Mouse (Mus musculus) spleen, postnatal 14 days (tissue): ENCODE measurements around the gene Fhit.

Experiments used
- DNase-seq, 2 experiments: peaks; one replicate each; pipeline ENCODE4 v3.0.0; 2021 to 2022; ENCODE audit warnings: low spot score in 2 of 2

The Fhit gene

DNA sequence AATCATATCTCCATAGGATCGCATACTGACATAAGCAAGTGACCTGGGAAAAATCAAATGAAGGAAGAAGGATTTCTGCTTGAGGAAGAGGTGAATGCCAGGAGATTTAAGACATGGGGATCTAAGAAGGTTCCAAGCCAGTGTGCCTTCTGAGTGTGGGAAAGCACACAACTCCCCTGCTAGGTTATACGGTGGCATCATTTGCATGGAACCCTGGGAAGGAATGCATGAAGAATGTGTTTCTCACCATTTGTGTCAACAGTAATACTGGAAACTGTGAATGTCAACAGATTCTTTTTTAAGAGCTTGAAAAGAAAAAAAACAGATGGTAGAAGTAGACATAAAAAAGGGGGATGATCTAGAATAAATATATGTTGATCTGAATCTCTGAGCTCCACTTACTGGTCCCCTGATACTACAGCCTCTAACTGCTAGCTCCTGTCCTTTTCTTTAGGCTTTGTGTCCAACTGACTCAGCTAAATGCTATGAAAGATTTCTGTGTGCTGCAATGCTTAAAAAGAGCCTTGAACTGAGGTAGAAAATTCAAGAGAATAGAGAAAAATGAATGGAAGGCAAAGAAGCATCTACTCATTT, 1473.1 kb downstream of the Fhit start:
- DNase-seq = no peak

DNA sequence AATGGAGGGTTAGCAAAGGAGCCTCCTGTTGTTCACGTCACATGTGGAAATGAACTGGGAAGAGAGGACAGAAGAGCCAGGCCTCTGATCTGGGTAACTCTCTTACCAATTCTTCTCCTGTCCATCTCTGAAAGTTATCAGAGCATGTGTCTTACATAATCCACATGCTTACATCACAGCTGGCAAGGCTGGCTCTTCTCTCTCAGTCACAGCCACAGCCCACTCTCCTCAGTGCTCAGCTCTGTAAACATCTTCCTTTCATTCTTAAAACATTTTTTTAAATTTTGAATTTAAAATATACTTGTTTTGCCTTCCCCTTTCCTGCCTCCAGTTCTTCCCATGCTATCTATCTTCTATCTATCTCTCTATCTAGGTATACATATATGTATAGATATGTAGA, 1477.5 kb downstream of the Fhit start:
- no peak for DNase-seq

DNA sequence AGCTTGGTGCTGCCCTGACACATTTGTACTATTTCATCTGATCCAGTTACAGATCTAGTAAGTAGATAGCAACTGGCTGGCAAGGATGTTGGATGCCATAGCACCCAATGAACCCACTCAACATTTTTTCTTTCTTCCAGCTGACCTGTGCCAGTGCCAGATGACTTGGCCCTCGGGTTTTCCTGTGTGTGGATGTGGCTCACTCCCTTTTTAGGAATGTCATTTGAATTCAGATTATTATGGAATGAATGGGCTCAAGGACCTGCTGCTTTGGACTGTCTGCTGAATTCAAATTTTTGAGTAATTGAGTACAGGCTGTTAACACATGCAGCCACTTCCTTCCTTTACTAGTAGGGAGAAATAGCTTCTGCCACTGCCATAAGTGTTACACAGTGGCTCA, 1489.1 kb downstream of the Fhit start:
- no peak for DNase-seq

DNA sequence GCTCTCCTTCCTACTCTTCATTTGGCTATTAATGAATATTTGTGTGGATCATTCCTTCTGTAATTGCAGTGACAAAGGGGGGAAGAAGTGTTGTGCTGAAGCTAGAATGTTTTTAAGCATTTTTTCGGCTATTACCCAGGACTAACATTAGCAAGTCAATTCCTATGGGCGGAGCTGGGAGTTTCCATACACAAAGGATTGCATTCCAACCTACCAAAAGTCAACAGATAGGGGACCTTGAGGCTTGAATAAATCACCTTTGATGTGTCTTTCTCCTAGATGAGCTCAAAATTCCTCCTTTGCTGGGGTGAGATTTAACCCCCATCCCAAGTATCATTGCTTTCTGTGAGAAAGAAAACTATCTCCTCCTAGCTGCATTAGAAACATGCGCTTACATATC, 1490.1 kb downstream of the Fhit start:
- DNase-seq = no peak

GRCm38 (mm10) chr14:9669766-9670165, 1492.1 kb downstream of the Fhit start:
- DNase-seq = no peak

- DNase-seq = no peak
Measured at GRCm38 (mm10) chr14:9658445-9658844, 1503.4 kb downstream of the Fhit start.

DNA sequence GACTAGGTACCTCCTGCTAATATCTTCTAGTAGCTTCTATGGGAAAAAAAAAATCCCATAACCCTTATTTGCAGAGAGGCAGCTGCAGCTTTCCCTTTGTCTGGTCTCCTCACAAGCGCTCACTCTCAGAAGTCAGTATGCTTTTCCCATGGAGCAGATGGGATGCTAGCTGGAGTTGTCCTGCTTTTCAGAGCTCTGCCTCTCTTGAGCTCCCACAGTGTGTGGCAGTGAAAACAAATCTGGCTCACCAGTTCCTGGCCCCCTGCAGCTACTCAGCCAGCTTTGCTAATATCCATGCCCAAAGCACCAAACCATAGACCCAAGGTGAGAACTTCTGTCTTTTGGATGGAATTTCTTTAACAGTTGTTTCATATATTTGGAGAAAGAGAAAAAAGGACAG, 1510.4 kb downstream of the Fhit start:
- no peak for DNase-seq

GRCm38 (mm10) chr14:9648416-9648815, 1513.4 kb downstream of the Fhit start:
- DNase-seq = no peak

- no peak for DNase-seq
Measured at GRCm38 (mm10) chr14:9646233-9646632, 1515.6 kb downstream of the Fhit start.

DNA sequence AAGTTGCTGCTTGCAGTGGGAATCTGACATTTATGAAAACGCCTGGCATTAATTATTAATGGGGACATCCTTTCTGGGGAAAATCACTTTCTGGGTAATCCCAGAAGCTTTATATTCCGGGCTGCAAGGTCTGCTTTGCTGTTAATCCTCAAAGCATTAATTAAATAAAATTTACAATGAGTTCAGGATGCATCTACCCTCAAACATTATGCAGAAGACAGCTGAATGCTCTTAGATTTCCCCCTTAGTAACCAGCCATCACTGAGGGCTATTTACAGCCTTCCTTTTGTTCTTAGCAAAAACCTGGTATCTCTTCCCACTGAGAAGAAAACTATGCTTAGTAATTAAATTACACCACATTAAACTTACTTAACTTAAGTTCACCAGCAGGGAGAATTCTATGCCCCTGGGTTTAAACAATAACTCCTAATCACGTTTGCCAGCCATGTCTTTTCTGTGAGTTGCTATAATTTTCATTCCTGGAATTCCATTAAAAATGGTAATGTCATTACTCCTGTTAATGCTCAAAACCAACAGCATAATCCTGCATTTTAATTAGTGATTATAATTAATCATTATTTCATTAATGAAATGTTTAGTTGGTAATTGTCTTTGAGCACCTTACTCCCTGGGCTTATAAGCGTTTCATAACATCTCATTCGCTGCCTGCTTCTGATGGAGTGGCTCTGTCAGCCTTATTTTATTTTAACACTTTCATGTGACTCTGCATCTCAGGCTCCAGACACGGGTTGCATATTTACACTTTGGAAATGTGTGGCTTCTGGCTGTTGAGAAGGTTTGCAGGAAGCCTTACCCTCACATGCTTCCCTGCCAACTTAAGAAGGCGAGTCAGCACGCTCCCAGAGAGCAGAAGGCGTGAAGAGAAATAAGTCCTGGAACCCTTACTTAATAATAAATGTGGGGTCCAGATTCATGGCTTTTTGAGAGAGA, 1517.3 kb downstream of the Fhit start:
- DNase-seq = no peak

- DNase-seq = no peak
Measured at GRCm38 (mm10) chr14:9643700-9644099, 1518.1 kb downstream of the Fhit start.

DNA sequence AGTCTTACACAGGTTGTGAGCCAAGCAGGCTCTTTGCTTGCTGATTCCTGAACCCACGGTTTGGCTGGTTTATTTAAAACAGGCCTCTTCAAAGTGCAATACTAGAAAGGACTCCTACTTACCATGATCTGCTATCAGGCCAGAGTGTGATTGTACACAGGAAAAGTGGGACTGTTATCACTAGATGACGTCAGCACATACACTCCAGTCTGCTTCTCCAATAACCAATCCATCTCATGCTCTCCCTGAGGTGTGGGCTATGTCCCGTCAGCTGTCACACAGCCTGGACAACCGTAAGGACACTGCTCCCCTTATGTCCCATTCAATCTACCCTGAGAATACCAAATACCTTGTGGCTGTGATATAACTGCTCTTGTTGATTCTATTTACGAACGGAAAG, 1519.2 kb downstream of the Fhit start:
- DNase-seq = no peak

GRCm38 (mm10) chr14:9642068-9642467, 1519.8 kb downstream of the Fhit start:
- no peak for DNase-seq

- DNase-seq = no peak
Measured at GRCm38 (mm10) chr14:9634247-9634991, 1527.4 kb downstream of the Fhit start.

- DNase-seq = no peak
Measured at GRCm38 (mm10) chr14:9632537-9632936, 1529.3 kb downstream of the Fhit start.

DNA sequence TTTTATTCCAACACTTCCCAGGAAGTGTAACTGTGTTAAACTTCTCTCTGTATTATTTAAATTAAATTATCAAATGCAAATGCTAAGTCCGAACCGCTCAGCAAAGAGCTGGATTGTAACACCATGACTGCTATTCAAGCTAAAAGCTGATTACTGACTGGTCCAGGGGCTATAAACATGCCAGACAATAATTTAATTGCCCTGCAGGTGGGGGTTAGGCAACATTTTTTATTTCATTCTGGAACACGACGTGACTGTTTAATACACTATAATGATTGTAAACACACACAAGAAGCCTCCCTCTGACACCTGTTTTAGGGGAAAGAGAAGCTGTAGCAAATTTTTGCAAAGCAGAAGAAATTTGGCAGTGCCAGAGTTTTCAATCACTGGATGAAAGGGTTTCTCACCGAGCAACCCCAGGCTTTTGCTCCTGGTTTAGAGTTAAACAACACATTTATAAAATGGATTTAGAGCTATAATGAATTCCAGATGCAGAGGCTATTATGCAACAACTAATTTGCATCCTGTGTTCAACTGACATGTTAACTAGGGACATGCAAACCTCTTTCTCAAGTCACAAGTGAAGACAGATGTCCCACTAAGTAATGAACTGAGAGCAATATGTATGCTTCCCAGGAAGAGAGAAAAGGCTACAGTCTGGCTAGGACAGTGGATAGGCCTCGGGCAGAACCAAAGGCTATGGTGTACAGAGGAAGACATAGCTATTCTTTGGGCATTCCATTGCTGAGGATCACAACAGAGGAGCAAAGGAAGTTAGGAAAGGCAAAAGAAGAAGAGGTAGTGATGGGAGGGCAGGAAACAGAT, 1538.4 kb downstream of the Fhit start:
- DNase-seq = no peak

DNA sequence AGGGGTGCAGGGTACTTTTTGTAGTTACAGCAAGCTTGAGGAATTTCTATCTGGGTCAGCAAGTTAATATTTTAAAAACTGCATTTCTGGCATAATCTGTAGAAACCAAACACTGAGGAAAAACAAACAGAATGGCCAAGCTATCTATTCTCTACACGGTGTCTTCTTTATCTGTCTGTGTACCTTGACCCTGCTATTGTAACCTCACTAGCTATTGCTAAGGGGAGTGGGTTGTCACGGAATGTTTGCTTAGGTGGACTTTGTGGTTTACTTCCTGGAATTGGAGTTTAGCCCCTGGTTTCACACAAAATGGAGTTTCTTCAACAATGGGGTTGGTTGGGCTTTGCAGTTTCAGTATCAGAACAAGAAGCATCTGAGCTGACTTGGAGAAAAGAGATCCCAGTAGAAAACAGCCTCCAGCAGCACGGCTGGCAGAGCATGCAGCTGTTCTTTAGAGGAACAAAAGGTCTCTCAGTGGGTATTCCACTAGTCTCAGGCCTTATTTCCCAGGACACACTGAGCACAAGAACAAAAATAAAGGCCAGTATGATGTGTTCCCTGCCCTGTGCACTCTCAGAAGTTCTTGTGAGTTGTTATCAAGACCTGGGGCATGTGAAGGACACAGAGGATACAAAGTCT, 1540.8 kb downstream of the Fhit start:
- DNase-seq = no peak

- DNase-seq = no peak
Measured at GRCm38 (mm10) chr14:9619840-9620239, 1542.0 kb downstream of the Fhit start.

- no peak for DNase-seq
Measured at GRCm38 (mm10) chr14:9613126-9613525, 1548.7 kb downstream of the Fhit start.

- no peak for DNase-seq
Measured at GRCm38 (mm10) chr14:9609120-9609519, 1552.7 kb downstream of the Fhit start.
